Mouse (Mus musculus) neural tube, embryonic 14.5 days (tissue): ENCODE results near the gene Vwc2l. TPM values are rescaled to one million over a fixed set of nuclear protein-coding genes. Genes with fewer than 3 reads are reported as not detected.

Source experiments
- ATAC-seq: fragments of 200-750 bp; cut with Nextera tagmentation; 2 replicates; pipeline ENCODE4 v1.8.0; 2017; ENCODE audit warnings: low read depth, mild to moderate bottlenecking, moderate TSS enrichment, moderate library complexity
- H3K27ac ChIP-seq: fragments of 300-500 bp; sonication (generic); 2 replicates; pipeline ENCODE4 v1.5.1; 2014; ENCODE audit warnings: low read depth, mild to moderate bottlenecking, control low read depth, low read length, moderate library complexity, mixed read lengths
- H3K27me3 ChIP-seq: fragments of 300-500 bp; sonication (generic); 2 replicates; pipeline ENCODE4 v1.6.1; 2014; ENCODE audit warnings: low read length; ENCODE audit not compliant: control insufficient read depth, insufficient read depth
- H3K36me3 ChIP-seq: fragments of 300-500 bp; sonication (generic); 2 replicates; pipeline ENCODE4 v1.6.1; 2014; ENCODE audit warnings: low read length, mixed read lengths; ENCODE audit not compliant: control insufficient read depth, insufficient read depth
- H3K4me1 ChIP-seq: fragments of 300-500 bp; sonication (generic); 2 replicates; pipeline ENCODE4 v1.6.1; 2014; ENCODE audit warnings: low read length; ENCODE audit not compliant: control insufficient read depth, insufficient read depth
- H3K4me2 ChIP-seq: fragments of 300-500 bp; sonication (generic); 2 replicates; pipeline ENCODE4 v1.6.1; 2014; ENCODE audit warnings: mild to moderate bottlenecking, low read depth, low read length, control low read depth
- H3K4me3 ChIP-seq: fragments of 300-500 bp; sonication (generic); 2 replicates; pipeline ENCODE4 v1.5.1; 2014; ENCODE audit warnings: low read depth, low read length, control low read depth, mixed read lengths
- H3K9ac ChIP-seq: fragments of 300-500 bp; sonication (generic); replicated peaks from 2 replicates; pipeline ENCODE4 v1.6.1; 2014; ENCODE audit warnings: low read depth, mild to moderate bottlenecking, control low read depth, low read length, mixed read lengths
- H3K9me3 ChIP-seq: fragments of 300-500 bp; sonication (generic); 2 replicates; pipeline ENCODE4 v1.6.1; 2016; ENCODE audit warnings: low read length; ENCODE audit not compliant: control insufficient read depth
- WGBS: fragments of 180-500 bp; shearing (Covaris S2); extraction: QIAGEN DNeasy Blood & Tissue Kit; methylation state at CpG from one replicate; pipeline ENCODE4 v1.1.7; 2014; 5-methylcytosine and 5-hydroxymethylcytosine counted together
- polyA plus RNA-seq: library from polyadenylated mRNA; unstranded; fragments of >200 nt; fragmentation: Nextera tagmentation; extraction: Ambion mirVana; gene quantifications from 2 replicates; pipeline ENCODE4 v1.2.1, GENCODE M21; 2014

Gene Vwc2l
- polyA plus RNA-seq, 1 experiment from 2014 or later = 12.7 TPM

- H3K9ac ChIP-seq = no peak overlapping the region
- no peaks in the 10 kb centered on the region for H3K9me3 ChIP-seq
- 92% methylated on average over 4 of the region's 4 CpGs for whole genome bisulfite sequencing
- no peak overlapping the region for H3K4me3 ChIP-seq
- H3K36me3 ChIP-seq = no peaks in the 10 kb centered on the region
- H3K4me1 ChIP-seq = no peaks in the 10 kb centered on the region
- H3K27ac ChIP-seq = no peak overlapping the region
- no peak for ATAC-seq
- H3K27me3 ChIP-seq = no peaks in the 10 kb centered on the region
- no peak overlapping the region for H3K4me2 ChIP-seq
Observed at GRCm38 (mm10) chr1:70933016-70933415, 207.5 kb downstream of the Vwc2l start.
